Comparison of ENCODE assay signal across 17 mouse cellular contexts in the genomic region with DNA sequence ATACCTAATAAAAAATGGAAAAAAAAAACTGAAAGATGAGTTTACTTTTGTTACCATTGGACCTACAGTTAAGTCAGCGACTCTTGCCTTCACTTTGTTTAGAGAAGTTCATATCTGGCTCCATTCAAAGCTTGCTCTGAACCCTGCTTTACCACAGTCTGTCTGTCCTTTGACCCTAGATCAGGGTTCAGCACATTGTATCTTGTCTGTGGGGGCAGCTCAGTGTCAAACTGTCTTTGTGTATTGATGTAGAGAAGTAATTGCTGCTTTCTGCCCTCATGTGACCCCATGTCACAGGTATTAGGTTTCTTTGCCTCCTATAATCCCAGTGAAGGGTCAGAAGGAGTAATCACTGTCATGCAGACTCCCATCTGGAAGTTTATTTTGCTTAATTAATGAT.
"Had no signal": no experiment of that assay in that cellular context is flagged by ENCODE, and none has a peak within 500 bp of the region (broad histone marks: within the 10 kb centered on the region; RNA-seq: fewer than 3 reads in every experiment).

No protein-coding gene starts in this region.

- H3K4me1 ChIP-seq: limb, embryonic 13.5 days; liver, embryonic 12.5 days; neural tube, embryonic 13.5 days had no signal

- H3K27me3 ChIP-seq: limb, embryonic 13.5 days; liver, embryonic 12.5 days; neural tube, embryonic 13.5 days had no signal

- H3K4me3 ChIP-seq: limb, embryonic 13.5 days; liver, embryonic 12.5 days; neural tube, embryonic 13.5 days had no signal

- H3K4me2 ChIP-seq: limb, embryonic 13.5 days; liver, embryonic 12.5 days; lung, embryonic 14.5 days; midbrain, embryonic 11.5 days; neural tube, embryonic 13.5 days had no signal

- H3K36me3 ChIP-seq: limb, embryonic 13.5 days; liver, embryonic 12.5 days; neural tube, embryonic 13.5 days had no signal

- H3K9me3 ChIP-seq: limb, embryonic 13.5 days; liver, embryonic 12.5 days; neural tube, embryonic 13.5 days had no signal

- ATAC-seq: inflammation-experienced regulatory T-cells, adult 6 months; intestine, postnatal 0 days; liver, embryonic 12.5 days; midbrain, embryonic 16.5 days had no signal

- DNase-seq: kidney, postnatal 36 days; left cerebral cortex, postnatal 4 days; lung, embryonic 14.5 days; lung, postnatal 10 days; lung, postnatal 4 days; retina, postnatal 1 day; right cerebral cortex, postnatal 4 days; spleen, adult 18-20 months; thymus, adult 18-20 months; thymus, postnatal 14 days had no signal

- H3K27ac ChIP-seq: limb, embryonic 13.5 days; liver, embryonic 12.5 days; neural tube, embryonic 13.5 days had no signal

- H3K9ac ChIP-seq: limb, embryonic 13.5 days; liver, embryonic 12.5 days; lung, embryonic 14.5 days; neural tube, embryonic 13.5 days had no signal
